Mouse (Mus musculus): Measurements from ENCODE around the gene Zfp287.

The Zfp287 gene

GRCm38 (mm10) chr11:62731311-62732021, at the start of gene Zfp287:
Gene Zfp287 (minus strand): TSS chr11:62731905.
- in situ Hi-C loops (cut with MboI, MseI) = loop anchor here (10.0 kb wide), 1 partner anchor 1703 kb away; the partner anchor contains the start of genes F930015N05Rik and Hs3st3a1

- in situ Hi-C loops (cut with MboI, MseI) = no loop called here
Observed at GRCm38 (mm10) chr11:62776510-62776909, 44.8 kb upstream of the Zfp287 start.

DNA sequence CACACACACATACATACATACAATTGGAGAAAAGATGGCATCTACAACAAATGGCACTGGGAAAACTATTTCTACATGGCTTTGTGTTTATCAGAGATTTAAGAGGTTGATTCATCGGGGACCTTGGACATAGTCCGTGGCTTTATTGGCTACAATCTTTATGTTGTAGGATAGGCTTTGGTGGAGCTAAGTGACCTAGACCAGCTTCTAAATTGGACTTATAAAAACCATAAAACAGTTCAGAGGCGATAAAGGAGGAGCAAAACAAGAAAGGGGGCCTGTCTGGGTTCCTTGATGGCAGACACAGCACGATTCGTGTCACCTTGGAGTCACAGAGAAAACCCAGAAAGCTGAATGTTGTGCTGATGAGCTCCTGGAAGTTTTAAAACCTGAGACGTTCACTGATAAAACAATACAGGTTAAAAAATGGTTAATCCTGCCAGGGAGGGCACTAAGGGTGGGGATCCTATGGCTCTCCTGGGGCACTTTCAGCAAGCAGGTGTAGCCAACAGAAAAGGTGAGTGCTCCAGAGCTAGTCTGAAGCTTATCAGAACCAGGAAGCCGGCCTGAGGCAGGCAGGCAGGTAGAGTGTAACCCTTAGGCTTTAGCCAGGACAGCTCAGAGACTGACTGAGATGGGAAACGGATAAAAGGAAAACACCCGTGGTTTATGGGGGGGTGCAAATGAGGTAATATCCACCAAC, 29.2 kb upstream of the Zfp287 start:
- in situ Hi-C loops (cut with MboI, MseI) = no loop called here

DNA sequence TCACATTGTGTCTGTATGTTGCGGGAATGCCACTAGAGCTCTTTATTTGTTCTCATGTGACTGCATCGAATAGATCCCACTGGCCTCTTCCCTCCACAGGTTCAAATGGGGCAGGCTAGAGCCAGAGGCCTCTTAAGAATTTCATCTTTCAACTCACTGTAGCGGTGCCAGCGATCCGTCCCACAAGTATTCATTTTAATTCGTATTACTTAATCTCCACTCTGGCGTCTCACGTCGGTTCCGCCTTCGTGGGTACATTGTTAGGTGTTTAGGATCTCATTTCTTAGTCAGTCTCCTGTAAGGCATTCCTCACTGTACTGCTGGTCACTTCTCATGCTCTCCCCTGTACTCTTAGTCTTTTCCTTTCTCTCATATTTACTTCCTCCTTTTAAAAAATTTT, 26.8 kb upstream of the Zfp287 start:
- in situ Hi-C loops (cut with MboI, MseI) = loop anchor here (5.0 to 10.0 kb wide), 2 partner anchors 119 to 406 kb away; partner anchors contain the start of gene Tvp23b

DNA sequence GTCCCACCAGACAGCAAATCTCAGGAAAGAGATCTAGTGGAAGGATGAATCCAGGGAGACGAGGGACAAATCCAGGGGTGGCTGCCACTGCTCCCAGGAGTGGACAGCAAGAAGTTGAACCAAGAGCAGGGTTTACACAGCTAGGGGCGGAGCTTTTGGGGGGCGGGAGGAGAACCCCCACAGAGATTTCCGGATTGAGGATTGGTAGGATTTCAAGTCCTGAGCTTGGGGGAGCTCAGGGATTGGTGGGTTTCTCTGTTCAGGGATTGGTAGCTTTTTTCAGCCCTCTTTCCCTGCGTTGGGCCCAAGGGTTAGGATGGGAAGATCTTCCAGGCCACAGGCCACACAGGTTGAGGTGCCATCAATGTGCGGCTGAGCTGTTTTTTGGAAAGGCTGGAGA, 26.2 kb upstream of the Zfp287 start:
- in situ Hi-C loops (cut with MboI, MseI) = loop anchor here (5.0 to 10.0 kb wide), 2 partner anchors 119 to 407 kb away; partner anchors contain the start of gene Tvp23b

DNA sequence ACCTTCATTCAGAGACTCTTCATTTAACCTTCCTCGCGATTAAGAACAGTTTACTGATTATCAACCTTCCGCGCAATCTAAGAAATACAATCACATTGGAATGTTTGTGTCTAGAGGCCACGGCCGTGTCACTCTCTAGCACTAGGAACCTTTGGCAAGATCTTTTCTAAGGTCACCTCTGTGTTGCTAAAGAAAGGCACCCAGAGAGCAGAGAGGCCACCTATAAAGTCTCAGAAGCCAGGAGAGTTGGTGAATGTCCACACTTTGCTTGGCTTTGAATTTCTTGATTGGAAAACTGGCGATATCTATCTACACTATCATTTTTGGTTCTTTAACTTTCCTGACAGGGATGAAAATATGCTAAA, 25.4 kb upstream of the Zfp287 start:
- in situ Hi-C loops (cut with MboI, MseI) = loop anchor here (5.0 to 10.0 kb wide), 2 partner anchors 120 to 408 kb away; partner anchors contain the start of gene Tvp23b

DNA sequence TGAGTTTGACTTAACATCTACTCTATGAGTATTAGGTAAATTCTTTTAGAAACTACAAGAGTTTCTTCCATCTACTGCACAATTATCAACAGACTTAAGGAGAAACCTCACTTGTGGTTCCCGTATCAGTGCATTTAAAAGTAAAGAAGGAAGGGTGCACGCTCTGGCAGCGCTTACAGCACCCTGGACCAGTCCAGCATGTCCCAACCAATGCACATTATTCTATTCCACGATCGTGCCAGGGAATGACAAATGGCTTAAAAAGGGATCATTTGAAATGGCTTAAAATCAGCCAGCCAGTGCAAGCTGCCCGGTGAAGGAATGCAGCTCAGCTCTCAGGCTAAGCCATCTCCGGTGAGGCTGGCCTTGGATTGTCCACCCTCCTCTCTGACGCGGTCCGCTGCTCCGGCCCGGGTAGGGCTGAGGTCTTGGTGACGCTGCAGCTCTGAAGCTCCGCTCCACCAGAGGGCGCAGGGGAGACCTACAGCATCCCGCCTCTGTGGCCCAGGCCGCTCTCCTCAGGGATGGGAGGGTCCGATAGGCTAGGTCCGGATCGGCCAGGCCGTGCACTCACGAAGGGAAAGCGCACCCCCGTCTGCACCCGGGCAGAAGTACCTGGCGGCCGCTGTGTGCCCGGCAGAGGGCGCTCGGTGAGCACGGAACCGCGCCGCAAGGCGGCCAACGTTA, 24.9 kb upstream of the Zfp287 start:
- in situ Hi-C loops (cut with MboI, MseI) = loop anchor here (5.0 to 10.0 kb wide), 2 partner anchors 121 to 408 kb away; partner anchors contain the start of gene Tvp23b

DNA sequence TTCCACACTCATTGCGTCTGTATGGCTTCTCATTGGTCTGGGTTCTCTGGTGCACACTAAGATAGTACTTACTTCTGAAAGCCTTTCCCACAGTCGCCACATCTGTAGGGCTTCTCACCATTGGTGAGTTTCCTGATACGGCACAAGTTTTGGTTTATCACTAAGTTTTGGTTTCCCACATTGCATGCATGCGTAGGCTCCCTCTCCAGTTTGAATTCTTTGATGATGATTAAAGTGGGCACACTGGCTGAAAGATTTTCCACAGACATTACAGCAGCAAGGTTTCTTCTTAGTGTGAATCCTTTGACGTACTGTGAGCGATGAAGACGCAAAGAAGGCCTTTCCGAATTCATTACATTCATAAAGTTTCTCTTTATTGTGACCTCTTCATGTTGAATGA, 21.1 kb upstream of the Zfp287 start, which contains the start of gene Gm10428:
Gene Gm10428 (plus strand): TSS at position 321 of the 400 bp plus-strand sequence.
- in situ Hi-C loops (cut with MboI, MseI) = loop anchor here (5.0 to 10.0 kb wide), 2 partner anchors 70 to 412 kb away; partner anchors contain the start of gene Trim16

- in situ Hi-C loops (cut with MboI, MseI) = loop anchor here (5.0 to 10.0 kb wide), 2 partner anchors 70 to 413 kb away; partner anchors contain the start of gene Trim16
Observed at GRCm38 (mm10) chr11:62752191-62752590, 20.5 kb upstream of the Zfp287 start.

- in situ Hi-C loops (cut with MboI, MseI) = loop anchor here (5.0 kb wide), 1 partner anchor 383 kb away; no protein-coding TSS in a partner anchor
Observed at GRCm38 (mm10) chr11:62749445-62749844, 17.7 kb upstream of the Zfp287 start.

- in situ Hi-C loops (cut with MboI, MseI) = loop anchor here (5.0 kb wide), 1 partner anchor 384 kb away; no protein-coding TSS in a partner anchor
Observed at GRCm38 (mm10) chr11:62748062-62748461, 16.4 kb upstream of the Zfp287 start.

DNA sequence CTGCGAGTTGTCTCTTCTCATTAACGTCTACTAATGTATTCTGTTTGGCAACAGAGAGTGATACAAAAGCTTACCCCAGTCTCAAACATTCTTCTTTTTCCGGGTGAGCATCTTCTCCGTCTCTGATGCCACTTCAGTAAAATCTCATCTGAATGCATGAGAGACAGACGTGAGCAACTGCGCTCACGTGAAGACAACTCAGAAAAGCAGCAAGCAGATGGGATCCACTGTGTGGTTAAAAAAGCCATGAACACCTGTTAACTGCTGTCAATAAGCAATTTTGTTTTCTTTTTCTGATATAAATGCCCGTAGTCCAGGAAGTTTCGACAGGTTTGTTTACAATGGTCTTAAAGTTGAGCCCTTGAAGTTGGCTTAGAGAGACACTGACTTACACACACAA, 15.5 kb upstream of the Zfp287 start:
- in situ Hi-C loops (cut with MboI, MseI) = loop anchor here (5.0 kb wide), 1 partner anchor 385 kb away; no protein-coding TSS in a partner anchor

- in situ Hi-C loops (cut with MboI, MseI) = loop anchor here (5.0 kb wide), 1 partner anchor 386 kb away; no protein-coding TSS in a partner anchor
Observed at GRCm38 (mm10) chr11:62746001-62746533, 14.4 kb upstream of the Zfp287 start.

DNA sequence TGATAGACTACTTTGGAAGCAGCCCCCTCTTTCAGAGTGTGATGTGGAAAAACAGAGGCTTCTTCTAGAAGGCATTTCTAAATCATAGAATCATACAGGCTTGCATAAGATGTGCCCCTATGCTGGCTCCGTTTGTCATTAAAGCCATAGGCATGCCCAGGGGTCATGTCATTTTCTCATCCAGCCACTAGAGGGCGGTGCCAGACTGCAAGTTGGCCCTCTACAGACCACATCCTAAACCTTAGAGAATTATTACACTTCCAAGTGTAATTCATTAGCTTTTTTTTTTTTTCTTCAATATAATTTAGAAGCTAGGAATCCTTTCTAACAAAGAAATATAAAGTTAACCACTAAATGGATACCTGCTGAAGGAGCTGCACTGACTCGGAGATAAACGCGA, 12.4 kb upstream of the Zfp287 start:
- in situ Hi-C loops (cut with MboI, MseI) = no loop called here

- in situ Hi-C loops (cut with MboI, MseI) = no loop called here
Observed at GRCm38 (mm10) chr11:62742261-62742957, 10.7 kb upstream of the Zfp287 start.

- in situ Hi-C loops (cut with MboI, MseI) = no loop called here
Observed at GRCm38 (mm10) chr11:62741186-62741585, 9.5 kb upstream of the Zfp287 start.

- in situ Hi-C loops (cut with MboI, MseI) = loop anchor here (10.0 kb wide), 1 partner anchor 1702 kb away; the partner anchor contains the start of genes F930015N05Rik and Hs3st3a1
Observed at GRCm38 (mm10) chr11:62732665-62733064, 960 bp upstream of the Zfp287 start.

DNA sequence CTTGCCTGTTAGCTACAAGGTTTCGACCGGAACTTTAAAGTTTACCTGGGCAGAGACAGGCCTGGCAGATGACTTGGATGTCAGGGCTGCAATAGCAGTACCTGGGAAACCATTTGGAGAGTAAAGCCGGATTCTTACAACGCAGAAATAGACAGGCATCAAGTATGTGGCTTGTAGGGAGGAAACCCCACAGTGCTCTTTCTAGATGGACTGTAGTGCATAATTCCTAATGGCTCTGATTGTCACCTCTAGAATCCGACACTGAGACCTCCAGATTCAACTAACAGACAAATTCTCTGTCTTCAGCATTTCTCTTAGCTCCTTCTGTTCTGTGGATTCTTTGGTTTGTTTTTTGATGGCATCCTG, 300 bp upstream of the Zfp287 start:
- in situ Hi-C loops (cut with MboI, MseI) = loop anchor here (10.0 kb wide), 1 partner anchor 1703 kb away; the partner anchor contains the start of genes F930015N05Rik and Hs3st3a1

GRCm38 (mm10) chr11:62728276-62728675, 3.4 kb downstream of the Zfp287 start:
- in situ Hi-C loops (cut with MboI, MseI) = no loop called here

DNA sequence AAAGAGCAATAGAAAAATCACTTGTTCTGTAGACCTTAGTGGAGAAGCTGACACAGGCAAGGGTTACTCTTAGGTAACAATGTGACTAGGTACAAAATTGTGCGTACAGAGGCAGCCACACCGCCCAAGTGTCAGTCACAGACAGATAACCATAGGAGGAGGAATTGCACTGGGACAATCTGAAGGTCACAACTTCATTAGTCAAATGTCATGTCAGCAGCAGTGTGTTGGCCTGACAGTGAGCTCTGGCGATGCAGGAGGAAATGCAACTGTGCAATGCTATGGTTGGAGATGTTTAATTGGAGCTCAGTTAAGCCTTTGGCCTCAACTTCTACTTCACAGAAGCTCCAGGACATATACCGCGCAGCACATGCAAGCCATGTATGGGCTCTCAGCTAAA, 21.0 kb downstream of the Zfp287 start:
- in situ Hi-C loops (cut with MboI, MseI) = no loop called here
